Mouse (Mus musculus) Patski (cell line): ENCODE measurements around the gene Clec16a. TPM values are rescaled to one million over a fixed set of nuclear protein-coding genes. Genes with fewer than 3 reads are reported as not detected.

Experiments used
- ATAC-seq: fragments of 100-300 bp; one replicate; pipeline ENCODE4 v1.8.0; 2021
- CTCF ChIA-PET: fragments of 350-600 bp; sonication (Branson Sonifier 250); formaldehyde crosslinking; loops from one replicate; lab custom pipeline; 2022; ENCODE audit warnings: inconsistent platforms; lab: Charles Lee
- POLR2A ChIA-PET: fragments of 350-600 bp; sonication (Branson Sonifier 250); formaldehyde crosslinking; loops from one replicate; lab custom pipeline; 2022; ENCODE audit warnings: antibody characterized with exemption, inconsistent platforms; lab: Charles Lee
- DNase-seq: peaks from one replicate; pipeline ENCODE4 v3.0.0-alpha.2; 2011; ENCODE audit warnings: low read depth, low spot score
- H3K27me3 ChIP-seq: fragments of 371-371 bp; one replicate; pipeline ENCODE4 v1.5.1; 2021
- CTCF ChIP-seq: fragments of 100-300 bp; IDR thresholded peaks from one replicate; pipeline ENCODE4 v1.5.1; 2021
- in situ Hi-C: fragments of 300-500 bp; cut with MboI; formaldehyde crosslinking; loops from 3 replicates; pipeline ENCODE4 v1.11.1; 2018; ENCODE audit warnings: low pct_unique_long_range_greater_than_20kb, mixed read lengths
- polyA plus RNA-seq: library from polyadenylated mRNA; unstranded; gene quantifications from one replicate; pipeline ENCODE4 v1.2.3, GENCODE M21; 2021

The Clec16a gene
- polyA plus RNA-seq, 1 experiment from 2014 or later = 21.3 TPM

GRCm38 (mm10) chr16:10749824-10750223 lies 204.7 kb downstream of the Clec16a start:
- no peak for ATAC-seq
- H3K27me3 ChIP-seq = no peaks in the 10 kb centered on the region
- TF ChIP-seq CTCF = no peak
- POLR2A ChIA-PET = no interaction called here
- CTCF ChIA-PET = no interaction called here
- peak; percentile 4 for DNase-seq
- in situ Hi-C loops = no loop called here

DNA sequence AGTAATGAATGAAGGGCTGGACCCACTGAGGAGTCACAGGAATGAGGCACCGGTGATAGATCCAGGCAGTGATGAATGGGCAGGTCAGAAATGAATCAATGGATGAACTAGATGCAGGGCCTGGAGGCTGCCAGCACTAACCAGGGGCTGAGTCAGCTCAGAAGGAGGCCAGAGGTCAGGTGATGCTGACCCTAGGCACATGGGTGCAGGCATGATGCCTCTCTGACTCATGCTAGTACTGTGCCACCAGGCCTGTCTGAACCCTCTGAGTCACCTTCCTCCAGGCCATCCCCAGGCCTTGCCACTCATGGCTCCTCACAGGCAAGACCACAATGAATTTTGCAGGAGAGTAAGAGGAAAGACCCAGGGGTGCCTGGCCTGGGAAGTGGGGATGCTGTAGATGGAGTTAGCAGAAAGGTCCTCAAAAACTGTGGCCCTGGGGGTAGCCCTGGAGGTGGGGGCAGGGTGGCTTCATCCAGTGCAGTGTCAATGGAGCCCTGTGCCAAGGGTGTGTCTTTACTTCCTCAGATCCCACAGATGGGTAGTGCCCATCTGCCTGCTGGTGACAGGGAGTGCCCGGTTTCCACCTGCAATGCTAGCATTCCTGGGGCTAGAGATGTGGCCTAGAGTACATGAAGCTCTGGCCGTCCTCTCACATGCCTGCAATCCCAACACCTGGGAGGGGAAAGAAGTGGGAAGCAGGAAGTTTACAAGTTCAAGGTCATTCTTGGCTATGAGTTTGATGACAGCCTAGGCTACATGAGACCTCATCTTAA lies 209.6 kb downstream of the Clec16a start:
- POLR2A ChIA-PET = interaction anchor here (0.7 to 0.9 kb wide), 2 partner anchors 12 to 24 kb away, joined by 3 to 4 read pairs; no protein-coding TSS in a partner anchor
- peak; percentile 91 for ATAC-seq

DNA sequence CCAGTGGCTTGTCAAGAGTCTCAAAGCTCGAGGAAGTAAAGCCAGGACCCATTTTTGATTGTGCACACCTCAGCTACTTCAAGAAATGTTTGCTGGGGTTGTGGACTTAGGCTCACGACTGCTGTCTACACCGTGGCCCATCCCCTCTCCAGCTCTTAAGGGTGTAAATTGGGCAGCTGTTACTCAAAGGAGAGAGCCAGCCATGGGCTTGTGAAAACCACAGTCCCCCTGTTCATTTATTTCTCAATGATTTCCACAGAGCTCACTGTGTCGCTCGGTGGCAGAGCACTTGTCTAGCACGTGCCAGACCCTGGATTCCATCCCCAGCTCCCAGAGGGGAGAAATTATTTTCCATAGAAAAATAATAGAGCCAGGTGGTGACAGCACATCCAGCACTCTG lies 211.0 kb downstream of the Clec16a start:
- no peak for TF ChIP-seq CTCF
- no peaks in the 10 kb centered on the region for H3K27me3 ChIP-seq
- ChIA-PET POLR2A (no interaction called here), CTCF (interaction anchor here (1.2 kb wide), 1 partner anchor 14 kb away, joined by 3 read pairs; no protein-coding TSS in a partner anchor)
- in situ Hi-C loops = no loop called here
- ATAC-seq (no peak), DNase-seq (no peak)

More for the DNA sequence above, 209.6 kb downstream of the Clec16a start:
- TF ChIP-seq CTCF = no peak
- CTCF ChIA-PET = no interaction called here
- no peaks in the 10 kb centered on the region for H3K27me3 ChIP-seq
- in situ Hi-C loops = no loop called here
- DNase-seq = peak; percentile 83

- ChIA-PET POLR2A (no interaction called here), CTCF (no interaction called here)
- DNase-seq (no peak), ATAC-seq (no peak)
- no peaks in the 10 kb centered on the region for H3K27me3 ChIP-seq
- no peak for TF ChIP-seq CTCF
- in situ Hi-C loops = no loop called here
Observed at GRCm38 (mm10) chr16:10761182-10761581, 216.0 kb downstream of the Clec16a start.

- in situ Hi-C loops = no loop called here
- ATAC-seq = no peak
- no peaks in the 10 kb centered on the region for H3K27me3 ChIP-seq
- ChIA-PET CTCF (no interaction called here), POLR2A (no interaction called here)
- DNase-seq = no peak
- TF ChIP-seq CTCF = no peak
Observed at GRCm38 (mm10) chr16:10762569-10763180, 217.5 kb downstream of the Clec16a start.

- TF ChIP-seq CTCF = no peak
- CTCF ChIA-PET = no interaction called here
- POLR2A ChIA-PET = no interaction called here
- DNase-seq (no peak), ATAC-seq (no peak)
- no peaks in the 10 kb centered on the region for H3K27me3 ChIP-seq
- in situ Hi-C loops = no loop called here
Observed at GRCm38 (mm10) chr16:10763540-10764264, 218.6 kb downstream of the Clec16a start.

GRCm38 (mm10) chr16:10764323-10764722 lies 219.2 kb downstream of the Clec16a start:
- in situ Hi-C loops = no loop called here
- no peaks in the 10 kb centered on the region for H3K27me3 ChIP-seq
- no peak for ATAC-seq
- DNase-seq = no peak
- ChIA-PET POLR2A (no interaction called here), CTCF (no interaction called here)
- TF ChIP-seq CTCF = no peak

DNA sequence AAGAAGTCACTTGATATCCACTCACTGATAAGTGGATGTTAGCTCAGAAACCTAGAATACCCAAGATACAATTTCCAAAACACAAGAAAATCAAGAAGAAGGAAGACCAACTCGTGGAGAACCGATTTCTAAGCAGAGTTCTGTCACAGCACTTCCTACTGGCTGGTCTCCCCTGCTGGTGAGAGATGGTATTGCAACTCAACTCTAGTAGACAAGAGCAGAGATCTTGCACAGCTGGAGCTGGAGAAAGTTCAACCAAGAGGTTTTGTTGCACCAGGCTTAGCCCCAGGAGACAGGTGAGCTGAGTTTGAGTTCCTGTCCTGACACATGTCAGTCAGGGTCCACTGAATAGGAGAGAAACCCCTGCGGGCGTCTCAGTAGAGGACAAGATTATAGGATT lies 222.0 kb downstream of the Clec16a start:
- DNase-seq = no peak

GRCm38 (mm10) chr16:10768821-10769220 lies 223.7 kb downstream of the Clec16a start:
- POLR2A ChIA-PET = no interaction called here
- ATAC-seq = no peak
- H3K27me3 ChIP-seq = no peaks in the 10 kb centered on the region
- CTCF ChIA-PET = interaction anchor here (1.2 kb wide), 1 partner anchor 17 kb away, joined by 3 read pairs; the partner anchor contains the start of gene Socs1
- in situ Hi-C loops = no loop called here
- TF ChIP-seq CTCF = no peak
- no peak for DNase-seq

More for the DNA sequence above, 222.0 kb downstream of the Clec16a start:
- ChIA-PET POLR2A (no interaction called here), CTCF (interaction anchor here (0.8 to 1.7 kb wide), 9 partner anchors 10 to 130 kb away, joined by 3 to 7 read pairs (median 4); no protein-coding TSS in a partner anchor)
- TF ChIP-seq CTCF = peak; percentile 85
- no peak for ATAC-seq
- no peaks in the 10 kb centered on the region for H3K27me3 ChIP-seq
- in situ Hi-C loops = no loop called here

DNA sequence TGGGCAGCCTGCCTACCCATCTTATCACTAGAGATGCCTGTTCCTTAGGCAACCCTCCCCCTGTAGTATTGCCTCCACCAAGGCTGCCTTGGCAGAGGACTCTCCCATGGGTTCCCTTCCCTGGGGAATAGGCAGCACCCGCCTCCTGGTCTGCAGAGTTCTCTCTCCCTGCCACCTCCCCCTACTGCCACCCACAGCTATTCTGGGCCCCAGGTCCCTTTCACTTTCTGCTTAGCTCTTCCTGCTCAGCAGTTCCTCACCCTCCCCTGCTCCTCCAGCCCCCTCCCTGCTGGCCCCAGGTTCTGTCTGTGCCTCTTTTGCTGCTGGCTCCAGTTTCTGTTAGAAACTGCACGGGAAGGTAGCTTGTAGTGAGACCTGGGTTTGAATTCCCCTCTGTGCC lies 224.5 kb downstream of the Clec16a start:
- POLR2A ChIA-PET = interaction anchor here (0.6 kb wide), 1 partner anchor 198 kb away, joined by 3 read pairs; no protein-coding TSS in a partner anchor
- CTCF ChIA-PET = interaction anchor here (1.2 to 1.3 kb wide), 2 partner anchors 13 to 14 kb away, joined by 3 to 5 read pairs; no protein-coding TSS in a partner anchor
- TF ChIP-seq CTCF = no peak
- DNase-seq = no peak
- in situ Hi-C loops = no loop called here
- H3K27me3 ChIP-seq = no peaks in the 10 kb centered on the region
- peak; percentile 29 for ATAC-seq
